Mouse (Mus musculus) cerebral cortex, adult 2 months (tissue): Measurements from ENCODE around the gene Psmc3ip.

Experiments
- WGBS: fragments of 180-500 bp; shearing (Covaris S2); methylation state at CpG from one replicate; pipeline ENCODE4 v1.1.7; 2018; 5-methylcytosine and 5-hydroxymethylcytosine counted together

The Psmc3ip gene

GRCm38 (mm10) chr11:101079746-101080145 is 15.5 kb downstream of the Psmc3ip start:
- WGBS = 20% methylated on average over 27 of the region's 27 CpGs

- WGBS = 81% methylated on average over 9 of the region's 9 CpGs
Measured at GRCm38 (mm10) chr11:101078121-101078520, 17.1 kb downstream of the Psmc3ip start, which contains the start of gene Hsd17b1. Hsd17b1 (plus strand) TSS chr11:101078411.

DNA sequence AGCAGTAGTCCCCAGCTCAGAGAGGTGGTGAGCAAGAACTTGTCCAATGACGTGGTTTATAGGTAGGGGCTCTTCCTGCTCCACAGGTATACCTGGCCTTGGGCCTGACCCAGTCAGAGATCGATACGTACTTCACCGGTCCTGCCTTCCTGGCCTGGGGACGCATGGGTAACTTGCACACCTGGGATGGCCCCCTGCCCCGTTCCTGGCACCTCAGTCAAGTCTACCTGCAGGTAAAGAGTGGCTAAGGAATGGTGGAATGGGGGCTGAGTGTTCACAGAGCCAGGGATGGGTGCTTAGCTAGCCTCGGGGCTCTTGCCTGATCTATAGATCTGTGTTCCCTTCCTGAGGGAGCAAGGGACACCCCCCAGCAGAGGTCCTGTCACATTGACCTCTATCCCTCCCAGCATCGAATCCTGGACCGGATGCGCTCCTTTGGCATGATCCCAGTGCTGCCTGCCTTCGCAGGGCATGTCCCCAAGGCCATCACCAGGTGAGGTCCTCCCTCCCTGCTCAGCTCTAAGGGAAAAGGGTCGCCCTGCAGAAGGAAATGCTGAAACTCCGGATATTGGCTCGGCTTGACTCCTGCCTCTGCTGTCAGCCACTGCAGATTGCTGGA is 23.3 kb downstream of the Psmc3ip start:
- WGBS = 86% methylated on average over 14 of the region's 14 CpGs

DNA sequence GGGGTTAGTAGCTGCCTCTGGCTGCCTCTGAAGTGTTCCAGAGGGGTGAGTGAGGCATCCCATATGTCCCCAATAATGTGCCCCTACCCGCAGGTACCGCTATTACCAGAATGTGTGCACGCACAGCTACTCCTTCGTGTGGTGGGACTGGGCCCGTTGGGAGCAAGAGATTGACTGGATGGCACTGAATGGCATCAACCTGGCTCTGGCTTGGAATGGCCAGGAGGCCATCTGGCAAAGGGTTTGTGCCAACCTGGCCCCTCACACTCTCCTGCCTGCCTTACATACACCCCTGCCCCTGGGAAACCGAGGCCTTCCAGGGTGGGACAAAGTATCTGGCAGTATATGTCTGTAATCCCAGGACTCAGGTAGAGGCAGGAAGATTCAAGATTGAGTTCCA is 24.2 kb downstream of the Psmc3ip start:
- 67% methylated on average over 6 of the region's 6 CpGs for WGBS

GRCm38 (mm10) chr11:101070189-101070527 is 25.1 kb downstream of the Psmc3ip start:
- under 1% methylated on average over 36 of the region's 36 CpGs for WGBS

- 4% methylated on average over 35 of the region's 35 CpGs for WGBS
Measured at GRCm38 (mm10) chr11:101069391-101070188, 25.6 kb downstream of the Psmc3ip start, which contains the start of gene Naglu. Naglu (plus strand) TSS chr11:101070012.

GRCm38 (mm10) chr11:101066549-101067412 is 28.5 kb downstream of the Psmc3ip start:
- WGBS = 20% methylated on average over 18 of the region's 18 CpGs

DNA sequence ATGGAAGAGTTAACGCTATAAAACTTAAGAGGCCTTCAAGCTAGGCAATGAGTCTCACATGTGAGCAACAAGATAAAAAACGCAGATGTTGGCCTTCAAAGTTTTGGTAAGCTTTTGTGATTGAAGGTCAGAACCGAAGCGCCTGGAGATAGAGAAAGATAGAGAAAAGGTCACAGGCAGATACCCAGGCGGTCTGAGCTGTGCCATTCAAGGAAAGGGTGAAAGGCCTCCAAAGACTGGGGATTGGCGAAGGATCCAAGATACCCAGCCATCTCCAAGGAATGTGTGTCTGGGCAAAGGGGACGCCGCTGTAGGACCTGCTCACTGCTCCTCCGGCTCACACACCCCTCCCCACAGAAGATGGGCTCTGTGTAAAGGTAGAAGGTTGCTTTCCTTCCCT is 30.2 kb downstream of the Psmc3ip start:
- 96% methylated on average over 9 of the region's 9 CpGs for WGBS

GRCm38 (mm10) chr11:101064462-101064861 is 30.8 kb downstream of the Psmc3ip start:
- 66% methylated on average over 4 of the region's 4 CpGs for WGBS

GRCm38 (mm10) chr11:101063676-101064327 is 31.4 kb downstream of the Psmc3ip start:
- 31% methylated on average over 12 of the region's 12 CpGs for WGBS

GRCm38 (mm10) chr11:101062971-101063675 is 32.1 kb downstream of the Psmc3ip start:
- 79% methylated on average over 14 of the region's 14 CpGs for WGBS

DNA sequence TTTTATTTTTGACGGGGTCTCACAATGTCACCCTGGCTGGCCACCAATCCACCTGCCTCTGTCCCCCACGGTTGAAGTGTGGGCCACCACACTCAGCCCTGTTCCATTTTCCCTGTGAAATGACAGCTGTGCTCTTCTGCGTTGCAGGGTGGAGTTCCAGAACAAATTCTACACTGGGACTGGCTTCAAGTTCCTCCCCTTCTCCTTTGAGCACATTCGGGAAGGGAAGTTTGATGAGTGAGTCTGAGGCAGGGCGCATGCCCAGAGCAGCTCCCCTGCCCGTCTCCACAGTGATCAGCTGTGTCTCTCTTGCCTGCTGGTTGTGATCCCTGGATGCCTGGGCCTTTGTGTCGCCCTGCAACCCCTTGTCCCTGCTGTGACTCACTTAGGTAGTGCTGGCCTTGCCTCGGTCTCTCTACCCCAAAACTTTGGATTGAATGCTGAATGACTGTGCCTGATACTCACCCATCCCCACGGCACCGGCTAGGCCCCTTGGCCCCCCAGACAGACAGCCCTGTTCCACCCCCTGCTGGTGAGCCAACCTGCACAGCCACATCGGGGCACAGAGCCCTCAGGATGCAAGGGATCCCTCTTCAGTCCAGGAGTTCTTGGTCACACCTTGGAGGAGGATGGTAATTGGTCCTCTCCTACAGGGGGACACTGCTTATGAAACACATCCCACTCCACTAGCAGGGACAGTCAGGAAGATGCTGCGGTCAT is 32.9 kb downstream of the Psmc3ip start:
- WGBS = 55% methylated on average over 12 of the region's 12 CpGs

GRCm38 (mm10) chr11:101061049-101061448 is 34.2 kb downstream of the Psmc3ip start:
- WGBS = 86% methylated on average over 5 of the region's 5 CpGs

DNA sequence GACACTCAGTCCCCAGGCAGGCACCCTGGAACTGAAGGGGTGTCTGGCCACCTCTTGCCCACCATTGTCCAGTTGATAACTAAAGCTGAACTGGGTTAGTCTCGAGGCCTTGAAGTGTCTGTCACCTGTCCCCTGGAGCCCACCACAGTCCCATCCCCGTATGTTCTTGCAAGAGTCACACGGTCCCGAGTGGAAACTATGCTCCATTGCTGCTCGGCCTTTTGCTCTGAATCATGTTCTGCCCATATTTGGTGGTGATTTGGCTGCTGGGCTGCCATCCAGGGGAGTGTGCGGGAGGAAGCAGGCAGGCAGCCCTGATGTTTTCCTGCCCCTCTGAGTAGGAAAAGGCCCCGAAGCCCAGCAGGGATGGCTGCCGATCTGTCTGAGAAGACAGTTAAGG is 35.1 kb downstream of the Psmc3ip start:
- 16% methylated on average over 8 of the region's 8 CpGs for WGBS

GRCm38 (mm10) chr11:101059473-101059872 is 35.8 kb downstream of the Psmc3ip start:
- 59% methylated on average over 10 of the region's 10 CpGs for WGBS

- 62% methylated on average over 5 of the region's 5 CpGs for WGBS
Measured at GRCm38 (mm10) chr11:101058726-101059125, 36.5 kb downstream of the Psmc3ip start.

DNA sequence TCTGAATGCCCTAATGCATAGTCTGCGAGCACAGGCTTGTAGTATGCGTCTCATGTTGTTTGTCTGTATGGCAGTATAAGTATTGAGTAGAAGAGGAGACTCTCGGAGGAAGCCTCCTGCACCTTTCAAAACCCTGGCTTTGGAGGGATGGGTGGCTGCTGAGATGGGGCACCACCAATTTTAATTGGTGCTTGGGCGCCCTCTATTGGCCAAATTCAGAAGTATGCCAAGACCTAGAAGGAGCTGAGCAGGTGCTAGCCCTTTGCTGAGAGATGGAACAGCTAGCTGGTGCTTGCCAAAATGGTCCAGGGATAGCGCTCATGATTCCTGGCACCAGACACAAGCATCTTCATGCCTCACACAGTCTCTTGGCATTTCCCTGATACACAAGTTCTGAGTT is 37.4 kb downstream of the Psmc3ip start:
- 23% methylated on average over 5 of the region's 5 CpGs for WGBS

DNA sequence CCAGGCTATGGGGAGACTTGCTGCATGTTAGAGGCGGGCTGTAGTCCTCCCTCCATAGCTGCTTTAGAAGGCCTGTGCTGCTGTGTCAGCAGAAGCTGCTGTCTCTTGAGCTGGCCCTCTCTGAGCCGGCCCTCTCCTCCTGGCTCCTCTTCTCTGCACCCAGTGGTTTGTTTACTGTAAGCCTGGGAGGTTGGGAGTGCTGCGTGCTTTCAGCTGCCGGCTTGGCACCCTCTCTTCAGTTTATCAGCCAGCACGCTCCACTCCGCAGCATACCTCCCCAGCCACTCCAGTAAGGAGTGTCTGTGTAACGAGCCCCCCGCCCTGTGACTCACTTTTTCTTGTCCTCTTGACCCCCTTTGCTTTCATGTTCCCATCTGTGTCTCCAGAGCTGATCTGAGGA is 38.4 kb downstream of the Psmc3ip start:
- WGBS = 34% methylated on average over 8 of the region's 8 CpGs

- 74% methylated on average over 14 of the region's 14 CpGs for WGBS
Measured at GRCm38 (mm10) chr11:101055418-101055817, 39.8 kb downstream of the Psmc3ip start.

GRCm38 (mm10) chr11:101053974-101054373 is 41.3 kb downstream of the Psmc3ip start:
- WGBS = 98% methylated on average over 1 of the region's 1 CpGs
